Mouse (Mus musculus) midbrain, embryonic 12.5 days (tissue): ENCODE results near the gene Dnajc5g. TPM values are rescaled to one million over a fixed set of nuclear protein-coding genes. Genes with fewer than 3 reads are reported as not detected.

Experiments used
- ATAC-seq: fragments of 200-750 bp; cut with Nextera tagmentation; 2 replicates; pipeline ENCODE4 v1.8.0; 2017; ENCODE audit warnings: low read depth, moderate TSS enrichment, moderate library complexity; ENCODE audit not compliant: low FRiP score
- H3K27ac ChIP-seq: fragments of 300-500 bp; sonication (generic); replicated peaks from 2 replicates; pipeline ENCODE4 v1.5.1; 2016; ENCODE audit warnings: mild to moderate bottlenecking
- H3K27me3 ChIP-seq: fragments of 300-500 bp; sonication (generic); 2 replicates; pipeline ENCODE4 v1.6.1; 2016; ENCODE audit warnings: mild to moderate bottlenecking
- H3K36me3 ChIP-seq: fragments of 300-500 bp; sonication (generic); 2 replicates; pipeline ENCODE4 v1.6.1; 2016
- H3K4me1 ChIP-seq: fragments of 300-500 bp; sonication (generic); 2 replicates; pipeline ENCODE4 v1.6.1; 2016
- H3K4me2 ChIP-seq: fragments of 300-500 bp; sonication (generic); replicated peaks from 2 replicates; pipeline ENCODE4 v1.6.1; 2016; ENCODE audit warnings: mild to moderate bottlenecking, moderate library complexity
- H3K4me3 ChIP-seq: fragments of 300-500 bp; sonication (generic); 2 replicates; pipeline ENCODE4 v1.5.1; 2016; ENCODE audit warnings: mild to moderate bottlenecking
- H3K9ac ChIP-seq: fragments of 300-500 bp; sonication (generic); replicated peaks from 2 replicates; pipeline ENCODE4 v1.6.1; 2016; ENCODE audit warnings: mild to moderate bottlenecking, moderate library complexity
- H3K9me3 ChIP-seq: fragments of 300-500 bp; sonication (generic); 2 replicates; pipeline ENCODE4 v1.6.1; 2016; ENCODE audit warnings: mild to moderate bottlenecking
- WGBS: fragments of 180-500 bp; shearing (Covaris S2); methylation state at CpG from one replicate; pipeline ENCODE4 v1.1.7; 2016; 5-methylcytosine and 5-hydroxymethylcytosine counted together
- polyA plus RNA-seq: library from polyadenylated mRNA; unstranded; fragments of >200 nt; fragmentation: Nextera tagmentation; extraction: Ambion mirVana; gene quantifications from 2 replicates; pipeline ENCODE4 v1.2.1, GENCODE M21; 2016

Gene Dnajc5g
- polyA plus RNA-seq, 1 experiment from 2014 or later, result not detected

DNA sequence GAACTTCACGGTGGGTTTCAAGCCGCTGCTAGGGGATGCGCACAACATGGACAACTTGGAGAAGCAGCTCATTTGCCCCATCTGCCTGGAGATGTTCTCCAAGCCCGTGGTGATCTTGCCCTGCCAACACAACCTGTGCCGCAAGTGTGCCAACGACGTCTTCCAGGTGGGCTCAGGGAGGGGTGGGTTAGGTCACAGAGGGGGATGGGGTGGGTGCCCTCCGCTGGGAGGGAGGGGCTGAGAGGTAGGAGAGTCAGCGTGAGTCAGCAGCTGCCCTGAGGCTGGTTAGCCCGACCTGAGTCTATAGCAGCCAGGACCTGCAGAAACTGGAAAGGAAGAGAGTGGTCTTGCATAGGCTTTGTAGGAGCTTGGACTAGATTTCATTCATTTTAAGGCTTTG, 10.8 kb downstream of the Dnajc5g start:
- H3K9ac ChIP-seq, result no peak overlapping the region
- no peaks in the 10 kb centered on the region for H3K4me1 ChIP-seq
- no peak overlapping the region for H3K4me2 ChIP-seq
- no peaks in the 10 kb centered on the region for H3K9me3 ChIP-seq
- no peak overlapping the region for H3K27ac ChIP-seq
- no peaks in the 10 kb centered on the region for H3K36me3 ChIP-seq
- 34% methylated on average over 10 of the region's 10 CpGs for WGBS
- no peak for ATAC-seq
- H3K4me3 ChIP-seq, result no peak overlapping the region
- peaks cover 10% of the 10 kb centered on the region; the same call in 1 of the 2 replicates for H3K27me3 ChIP-seq

DNA sequence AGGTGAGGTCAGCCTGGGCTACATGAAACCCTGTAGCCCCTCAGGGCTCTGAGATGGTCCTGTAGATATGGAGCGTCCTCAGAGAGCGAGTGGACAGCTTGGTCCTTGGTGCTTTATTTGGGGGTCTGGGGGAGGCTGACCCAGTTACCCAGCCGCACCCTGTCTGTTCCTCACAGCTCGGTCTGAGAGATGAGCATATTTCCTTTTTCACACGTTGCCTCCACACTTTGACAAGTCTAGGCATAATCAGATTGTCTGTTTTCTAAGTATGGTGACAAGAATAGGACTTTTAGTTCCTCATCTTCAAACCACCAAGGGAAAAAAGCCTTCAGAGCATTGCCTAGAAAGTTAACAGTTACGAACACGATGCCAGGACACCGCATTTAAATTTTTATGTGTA, 15.0 kb downstream of the Dnajc5g start:
- H3K4me3 ChIP-seq, result no peak overlapping the region
- H3K27ac ChIP-seq, result no peak overlapping the region
- 87% methylated on average over 8 of the region's 8 CpGs for WGBS
- peaks cover 9% of the 10 kb centered on the region; the same call in 1 of the 2 replicates for H3K27me3 ChIP-seq
- no peak overlapping the region for H3K4me2 ChIP-seq
- no peaks in the 10 kb centered on the region for H3K9me3 ChIP-seq
- H3K9ac ChIP-seq, result no peak overlapping the region
- no peaks in the 10 kb centered on the region for H3K4me1 ChIP-seq
- ATAC-seq, result no peak
- no peaks in the 10 kb centered on the region for H3K36me3 ChIP-seq

DNA sequence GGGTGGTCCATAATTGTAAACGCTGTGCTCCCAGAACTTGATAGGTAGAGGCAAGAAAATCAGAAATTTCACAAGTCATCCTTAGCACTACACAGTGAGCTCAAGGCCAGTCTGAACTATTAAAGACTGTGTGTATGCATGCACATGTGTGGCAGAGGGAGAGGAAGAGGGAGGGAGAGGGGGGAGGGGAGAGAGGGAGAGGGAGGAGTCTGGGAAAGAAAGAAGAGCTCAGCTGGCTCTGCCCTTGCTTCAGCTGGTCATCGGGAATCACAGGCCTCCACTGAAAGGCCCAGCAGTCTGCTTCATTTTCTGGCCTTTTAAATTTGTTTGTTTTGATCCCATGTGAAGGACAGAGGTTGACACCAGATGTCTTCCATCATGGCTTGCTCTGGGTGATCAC, 17.4 kb downstream of the Dnajc5g start:
- 47% methylated on average over 2 of the region's 2 CpGs for WGBS
- Histone ChIP-seq H3K4me1 (no peaks in the 10 kb centered on the region), H3K27me3 (no peaks in the 10 kb centered on the region), H3K9me3 (no peaks in the 10 kb centered on the region), H3K9ac (no peak overlapping the region), H3K27ac (no peak overlapping the region), H3K4me2 (no peak overlapping the region), H3K4me3 (no peak overlapping the region), H3K36me3 (no peaks in the 10 kb centered on the region)
- ATAC-seq, result no peak

DNA sequence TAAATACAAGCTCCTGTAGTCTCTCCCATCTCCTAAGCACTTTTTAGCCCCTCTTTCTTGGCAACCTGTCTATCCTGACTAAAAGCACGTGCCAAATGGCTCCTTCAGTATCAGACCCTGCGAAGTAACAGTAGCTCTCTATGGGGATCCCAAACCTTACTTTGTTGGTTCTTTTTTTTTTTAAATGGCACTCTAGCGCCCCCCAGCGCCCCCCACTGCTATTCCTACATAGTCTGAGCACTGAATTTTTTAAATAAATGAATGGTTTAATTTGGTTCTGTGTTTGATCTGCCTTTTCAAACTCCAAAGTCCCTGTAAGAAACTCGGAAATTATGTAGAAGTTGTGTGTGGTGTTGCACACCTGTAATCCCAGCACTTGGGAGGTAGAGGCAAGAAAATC, 20.0 kb downstream of the Dnajc5g start:
- no peaks in the 10 kb centered on the region for H3K36me3 ChIP-seq
- no peak overlapping the region for H3K4me2 ChIP-seq
- no peak overlapping the region for H3K4me3 ChIP-seq
- H3K27ac ChIP-seq, result no peak overlapping the region
- H3K27me3 ChIP-seq, result peaks cover 4% of the 10 kb centered on the region; the same call in 1 of the 2 replicates
- no peak for ATAC-seq
- no peaks in the 10 kb centered on the region for H3K4me1 ChIP-seq
- 37% methylated on average over 5 of the region's 5 CpGs for WGBS
- no peak overlapping the region for H3K9ac ChIP-seq
- H3K9me3 ChIP-seq, result no peaks in the 10 kb centered on the region

DNA sequence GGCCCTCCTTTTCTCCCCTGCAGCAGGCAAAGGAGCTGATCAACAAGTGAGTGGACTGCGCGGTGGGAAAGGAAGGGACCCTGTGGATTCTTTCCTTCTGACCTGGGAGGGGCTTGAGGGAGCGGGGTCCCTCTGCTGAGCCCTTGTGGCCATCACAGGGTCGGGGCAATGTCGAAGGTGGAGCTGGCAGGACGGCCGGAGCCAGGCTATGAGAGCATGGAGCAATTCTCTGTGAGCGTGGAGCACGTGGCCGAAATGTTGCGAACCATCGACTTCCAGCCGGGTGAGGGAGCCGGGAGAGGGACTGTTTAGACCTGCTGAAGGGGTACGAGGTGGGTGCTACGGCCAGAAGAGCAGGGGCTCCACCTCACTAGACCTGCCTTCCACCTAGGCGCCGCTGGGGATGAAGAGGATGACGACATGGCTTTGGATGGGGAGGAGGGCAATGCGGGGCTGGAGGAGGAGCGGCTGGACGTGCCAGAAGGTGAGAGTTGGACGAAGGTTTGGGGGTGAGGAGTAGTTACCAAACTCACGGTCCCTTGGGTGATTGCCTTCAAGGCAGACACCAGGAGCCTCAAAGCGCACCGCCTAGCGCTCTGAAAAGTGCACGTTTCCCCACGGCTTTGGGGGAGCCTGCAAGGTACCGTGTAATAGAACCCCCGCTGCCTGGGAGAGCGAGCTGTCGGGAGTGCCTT, 30.8 kb downstream of the Dnajc5g start:
- Histone ChIP-seq H3K4me3 (peak overlapping the region; percentile 33), H3K4me1 (peaks cover 19% of the 10 kb centered on the region), H3K9me3 (no peaks in the 10 kb centered on the region), H3K27ac (no peak overlapping the region), H3K27me3 (peaks cover 65% of the 10 kb centered on the region), H3K4me2 (peak overlapping the region; percentile 49), H3K9ac (no peak overlapping the region), H3K36me3 (peaks cover 7% of the 10 kb centered on the region; the same call in 1 of the 2 replicates)
- no peak for ATAC-seq
- WGBS, result under 1% methylated on average over 33 of the region's 33 CpGs

DNA sequence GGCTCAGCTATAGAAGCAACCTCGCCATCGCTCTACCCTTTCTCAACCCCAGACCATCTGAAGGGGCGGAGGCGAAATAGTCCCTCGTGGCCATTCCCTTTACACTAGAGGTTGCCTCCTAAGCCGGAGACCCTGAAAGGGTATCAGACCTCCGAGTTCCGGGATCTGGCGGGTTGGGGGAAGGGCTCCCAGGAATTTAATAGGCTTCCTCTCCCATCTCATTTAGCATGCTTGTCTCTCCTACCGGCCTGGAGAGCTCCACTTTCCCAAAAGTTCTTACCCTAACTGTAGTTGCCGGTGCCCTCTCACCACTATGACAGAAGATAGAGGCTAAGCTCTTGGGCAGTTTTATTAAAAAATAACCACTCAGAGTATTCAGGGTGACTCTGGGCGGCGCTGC, 31.6 kb downstream of the Dnajc5g start:
- Histone ChIP-seq H3K4me1 (peaks cover 19% of the 10 kb centered on the region), H3K36me3 (peaks cover 8% of the 10 kb centered on the region; the same call in 1 of the 2 replicates), H3K9me3 (no peaks in the 10 kb centered on the region), H3K27ac (no peak overlapping the region), H3K9ac (no peak overlapping the region), H3K4me2 (peak overlapping the region; percentile 49), H3K27me3 (peaks cover 65% of the 10 kb centered on the region), H3K4me3 (peak overlapping the region; percentile 33)
- no peak for ATAC-seq
- under 1% methylated on average over 13 of the region's 13 CpGs for WGBS

DNA sequence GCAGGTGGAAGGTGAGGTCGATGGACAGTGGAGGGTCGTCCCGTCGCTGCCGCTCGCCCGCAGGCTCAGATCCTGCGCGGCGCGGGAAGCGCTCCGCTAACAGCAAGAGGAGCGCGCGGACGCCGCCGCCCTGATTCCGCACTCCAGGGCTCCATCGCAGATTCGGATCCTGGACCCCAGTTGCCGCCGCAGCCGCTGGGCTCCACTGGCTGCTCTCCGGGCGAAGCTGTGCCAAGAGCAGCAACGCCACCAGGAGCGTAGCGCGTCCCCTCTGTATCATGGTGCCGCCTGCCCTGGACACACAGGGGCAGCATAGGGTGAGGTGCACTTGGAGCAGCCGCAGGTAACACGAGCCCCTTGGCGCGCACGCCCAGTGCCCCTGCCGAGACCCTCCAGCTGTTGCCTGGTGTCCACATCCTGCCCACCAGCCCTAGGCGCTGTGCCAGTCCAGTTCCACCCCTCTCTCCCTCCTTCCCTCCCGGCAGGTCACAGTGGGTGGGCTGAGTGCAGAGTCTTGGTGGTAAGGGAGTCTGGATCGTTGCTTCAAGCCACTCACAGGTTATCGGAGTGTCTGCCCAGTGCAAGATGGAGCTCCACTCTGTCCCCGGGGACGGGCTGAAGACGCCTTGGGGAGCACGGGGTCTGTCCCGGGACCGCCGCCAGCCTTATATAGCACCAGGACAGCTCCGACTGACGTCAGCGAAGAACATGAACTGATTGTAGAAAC, 32.3 kb downstream of the Dnajc5g start, which contains the start of gene Ucn:
TSS of gene Ucn (minus strand) at position 589 of the 727 bp plus-strand sequence.
- Histone ChIP-seq H3K4me2 (peak within 1 kb of the TSS; percentile 49), H3K27me3 (peaks cover 65% of the 10 kb centered on the region), H3K36me3 (peaks cover 8% of the 10 kb centered on the region; the same call in 1 of the 2 replicates), H3K27ac (no peak within 1 kb of the TSS), H3K9ac (no peak within 1 kb of the TSS; the same call in 1 of the 2 replicates), H3K4me3 (peak within 1 kb of the TSS; percentile 33), H3K9me3 (no peaks in the 10 kb centered on the region), H3K4me1 (peaks cover 19% of the 10 kb centered on the region)
- no peak for ATAC-seq
- WGBS, result 2% methylated on average over 52 of the region's 52 CpGs

DNA sequence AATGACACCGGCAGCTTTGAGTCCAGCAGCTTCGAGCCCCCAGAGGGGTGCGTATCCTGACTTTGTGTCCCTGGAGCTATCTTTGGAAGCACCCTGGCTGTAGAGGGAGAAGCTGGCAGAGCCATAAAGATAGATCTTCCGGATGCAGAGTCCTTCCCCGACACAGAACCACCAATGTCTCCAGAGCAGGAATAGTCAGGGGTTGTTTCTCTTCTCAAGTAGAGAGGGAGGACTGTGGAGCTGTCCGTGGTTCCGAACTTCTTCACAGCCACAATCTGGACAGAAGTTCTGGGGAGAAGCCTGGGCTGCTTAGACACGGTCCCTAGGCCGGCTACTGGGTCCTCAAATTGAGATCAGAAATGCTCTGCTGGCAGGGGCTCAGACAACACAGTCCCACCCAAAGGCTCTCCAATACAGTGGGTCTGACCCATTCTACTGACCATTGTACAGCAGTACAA, 32.9 kb downstream of the Dnajc5g start:
- H3K4me3 ChIP-seq, result no peak overlapping the region
- H3K9me3 ChIP-seq, result no peaks in the 10 kb centered on the region
- WGBS, result 14% methylated on average over 9 of the region's 9 CpGs
- ATAC-seq, result no peak
- H3K27me3 ChIP-seq, result peaks cover 60% of the 10 kb centered on the region
- H3K4me2 ChIP-seq, result 0 out of 2 replicates have a peak overlapping the region, but pooled peaks have one; percentile 49
- H3K36me3 ChIP-seq, result peaks cover 9% of the 10 kb centered on the region
- peaks cover 19% of the 10 kb centered on the region for H3K4me1 ChIP-seq
- H3K27ac ChIP-seq, result no peak overlapping the region
- H3K9ac ChIP-seq, result no peak overlapping the region

DNA sequence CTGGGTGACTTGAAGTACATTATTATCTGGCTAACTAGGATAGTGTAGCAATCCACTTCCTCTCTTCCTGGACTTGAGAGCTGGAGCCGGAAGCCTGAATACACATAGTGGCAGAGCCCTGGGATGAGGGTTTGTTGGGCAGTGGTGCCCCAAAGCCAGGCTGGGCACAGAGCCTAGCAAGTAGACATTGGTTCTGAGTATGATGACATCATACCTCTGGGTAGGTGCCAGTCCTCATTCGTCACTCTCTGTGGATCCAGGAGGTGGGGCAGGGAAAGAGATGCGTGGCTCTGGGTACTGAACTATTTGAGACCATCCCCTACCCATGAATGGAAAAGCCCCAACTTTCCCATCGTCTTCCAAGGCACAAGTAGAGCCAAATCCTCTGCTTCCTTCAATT, 43.7 kb downstream of the Dnajc5g start:
- ATAC-seq, result no peak
- 93% methylated on average over 4 of the region's 4 CpGs for WGBS
- H3K9me3 ChIP-seq, result no peaks in the 10 kb centered on the region
- peaks cover 30% of the 10 kb centered on the region for H3K36me3 ChIP-seq
- no peak overlapping the region for H3K4me2 ChIP-seq
- H3K4me1 ChIP-seq, result peaks cover 14% of the 10 kb centered on the region
- H3K4me3 ChIP-seq, result no peak overlapping the region
- no peaks in the 10 kb centered on the region for H3K27me3 ChIP-seq
- no peak overlapping the region for H3K9ac ChIP-seq
- H3K27ac ChIP-seq, result no peak overlapping the region

DNA sequence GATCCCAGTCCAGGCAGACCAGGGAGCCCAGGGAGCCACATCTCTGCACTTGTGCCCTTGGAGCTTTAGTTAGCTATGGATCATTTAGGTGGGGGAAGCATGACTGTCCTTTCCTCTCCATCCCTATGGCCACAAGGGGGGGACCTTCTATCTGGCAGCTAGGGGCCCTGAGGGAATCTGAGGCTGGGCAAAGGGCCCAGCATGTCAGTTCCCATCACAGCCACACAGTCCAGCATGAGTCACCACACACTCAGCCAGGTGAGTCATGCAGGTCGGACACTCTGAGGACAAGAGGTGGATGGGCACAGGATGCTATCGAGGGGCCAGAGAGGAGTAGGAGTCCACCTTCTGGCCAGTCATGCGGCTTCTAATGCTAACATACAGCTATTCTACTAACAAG, 45.7 kb downstream of the Dnajc5g start:
- no peak overlapping the region for H3K27ac ChIP-seq
- no peak overlapping the region for H3K9ac ChIP-seq
- H3K27me3 ChIP-seq, result no peaks in the 10 kb centered on the region
- no peaks in the 10 kb centered on the region for H3K9me3 ChIP-seq
- peaks cover 14% of the 10 kb centered on the region for H3K4me1 ChIP-seq
- no peak overlapping the region for H3K4me3 ChIP-seq
- 94% methylated on average over 3 of the region's 3 CpGs for WGBS
- H3K4me2 ChIP-seq, result no peak overlapping the region
- ATAC-seq, result no peak
- H3K36me3 ChIP-seq, result peaks cover 22% of the 10 kb centered on the region; the same call in 1 of the 2 replicates

DNA sequence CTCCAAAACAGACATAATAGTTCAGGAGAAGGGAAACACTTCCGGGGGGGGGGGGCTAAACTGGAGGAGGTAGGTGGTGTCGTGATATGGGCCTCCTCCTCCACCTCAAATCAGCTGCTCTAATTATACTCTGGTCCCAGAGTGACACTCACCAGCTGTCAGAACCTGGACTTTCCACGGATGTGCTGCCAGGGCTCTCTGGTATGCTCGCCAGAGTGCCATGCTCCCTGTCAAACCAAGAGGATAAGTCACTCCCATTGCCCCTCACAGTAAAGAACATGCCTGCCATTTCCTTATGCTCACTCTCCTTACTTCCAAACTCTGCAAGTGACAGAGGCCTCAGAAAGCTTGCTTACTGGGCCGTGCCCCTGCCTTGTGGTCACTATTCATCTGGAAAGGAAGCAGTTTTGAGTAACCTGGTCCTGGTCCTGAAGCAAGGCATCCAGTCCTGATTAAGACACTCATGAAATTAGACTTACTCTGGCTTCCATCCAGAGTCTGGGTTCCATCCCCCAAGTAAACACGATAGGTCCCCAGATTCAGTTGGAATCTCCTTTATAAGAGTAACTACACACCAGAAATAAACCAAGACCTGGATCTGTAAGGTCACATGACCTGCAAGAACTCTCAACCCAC, 47.5 kb downstream of the Dnajc5g start:
- no peak overlapping the region for H3K27ac ChIP-seq
- 47% methylated on average over 6 of the region's 6 CpGs for WGBS
- peaks cover 33% of the 10 kb centered on the region for H3K36me3 ChIP-seq
- no peaks in the 10 kb centered on the region for H3K27me3 ChIP-seq
- peak overlapping the region; percentile 69 for H3K9ac ChIP-seq
- H3K4me3 ChIP-seq, result peak overlapping the region; percentile 69
- ATAC-seq, result no peak
- H3K4me2 ChIP-seq, result peak overlapping the region; percentile 65
- H3K4me1 ChIP-seq, result peaks cover 14% of the 10 kb centered on the region
- no peaks in the 10 kb centered on the region for H3K9me3 ChIP-seq

DNA sequence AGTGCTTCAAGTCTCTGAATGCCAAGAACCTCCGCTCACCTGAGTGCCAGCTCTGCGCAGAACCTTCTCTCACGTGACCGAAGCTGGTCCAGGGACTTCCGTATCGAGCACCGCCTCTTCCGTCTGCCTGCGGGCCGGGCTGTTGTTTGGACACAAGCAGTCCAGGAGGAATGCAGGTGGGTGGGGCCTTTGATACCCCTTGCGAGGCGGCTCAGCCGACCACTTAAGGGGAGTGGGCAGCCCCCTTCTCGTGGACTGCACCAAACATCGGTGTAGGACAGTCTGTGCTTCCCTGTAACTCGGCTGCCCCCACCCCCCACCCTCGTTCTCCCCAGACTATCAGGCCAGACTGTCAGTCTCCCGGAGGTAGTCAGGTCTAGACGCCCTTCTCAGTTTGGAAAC, 48.1 kb downstream of the Dnajc5g start, which contains the start of gene Mpv17:
TSS of gene Mpv17 (minus strand) at position 100 of the 402 bp plus-strand sequence.
- H3K36me3 ChIP-seq, result peaks cover 39% of the 10 kb centered on the region
- peak within 1 kb of the TSS; percentile 69 for H3K9ac ChIP-seq
- peak; percentile 92 for ATAC-seq
- 0% methylated on average over 19 of the region's 19 CpGs for WGBS
- H3K4me2 ChIP-seq, result peak within 1 kb of the TSS; percentile 65
- peak within 1 kb of the TSS; percentile 74 for H3K27ac ChIP-seq
- no peaks in the 10 kb centered on the region for H3K9me3 ChIP-seq
- H3K27me3 ChIP-seq, result no peaks in the 10 kb centered on the region
- H3K4me3 ChIP-seq, result peak within 1 kb of the TSS; percentile 69
- H3K4me1 ChIP-seq, result peaks cover 14% of the 10 kb centered on the region
